Mouse (Mus musculus) left cerebral cortex, postnatal 4 days (tissue): ENCODE measurements around the gene Ascl1. TPM values are rescaled to one million over a fixed set of nuclear protein-coding genes. Genes with fewer than 3 reads are reported as not detected.

ENCODE experiments used
- DNase-seq: peaks from one replicate; pipeline ENCODE4 v3.0.0-alpha.2; 2022
- intact Hi-C: fragments of 180-260 bp; cut with DNase I; formaldehyde crosslinking; loops from one replicate; pipeline ENCODE4 v1.15.1; 2025
- total RNA-seq, 2 experiments: library from RNA; stranded (reverse); gene quantifications; 2 replicates each; pipeline ENCODE4 v1.2.3; 2021

The Ascl1 gene
- total RNA-seq, 2 experiments from 2014 or later, result 17.1 to 17.9 TPM

- intact Hi-C loops, result no loop called here
- DNase-seq, result peak; percentile 64
Measured at GRCm38 (mm10) chr10:87488429-87489145, 4.9 kb downstream of the Ascl1 start.

- intact Hi-C loops, result no loop called here
- peak; percentile 48 for DNase-seq
Measured at GRCm38 (mm10) chr10:87485721-87486620, 7.5 kb downstream of the Ascl1 start.

- intact Hi-C loops, result no loop called here
- DNase-seq, result no peak
Measured at GRCm38 (mm10) chr10:87484831-87485720, 8.4 kb downstream of the Ascl1 start.

- intact Hi-C loops, result no loop called here
- no peak for DNase-seq
Measured at GRCm38 (mm10) chr10:87477895-87478294, 15.6 kb downstream of the Ascl1 start.

GRCm38 (mm10) chr10:87474971-87475370, 18.5 kb downstream of the Ascl1 start:
- intact Hi-C loops, result no loop called here
- no peak for DNase-seq

GRCm38 (mm10) chr10:87473475-87474131, 19.9 kb downstream of the Ascl1 start:
- intact Hi-C loops, result no loop called here
- no peak for DNase-seq

GRCm38 (mm10) chr10:87450777-87451176, 42.7 kb downstream of the Ascl1 start:
- no peak for DNase-seq
- intact Hi-C loops, result no loop called here

GRCm38 (mm10) chr10:87449368-87449767, 44.1 kb downstream of the Ascl1 start:
- intact Hi-C loops, result no loop called here

GRCm38 (mm10) chr10:87448257-87448656, 45.2 kb downstream of the Ascl1 start:
- intact Hi-C loops, result no loop called here
- DNase-seq, result no peak

More at GRCm38 (mm10) chr10:87449368-87449767, 44.1 kb downstream of the Ascl1 start:
- no peak for DNase-seq

GRCm38 (mm10) chr10:87447754-87448095, 45.7 kb downstream of the Ascl1 start:
- intact Hi-C loops, result no loop called here
- peak; percentile 77 for DNase-seq

- peak; percentile 6 for DNase-seq
- intact Hi-C loops, result no loop called here
Measured at GRCm38 (mm10) chr10:87446829-87447753, 46.4 kb downstream of the Ascl1 start.

GRCm38 (mm10) chr10:87446139-87446828, 47.2 kb downstream of the Ascl1 start:
- no peak for DNase-seq
- intact Hi-C loops, result no loop called here

Other genes starting within 250 kb of the Ascl1 start
- not detected for gene Pah, start 28.1 kb upstream of the Ascl1 start, total RNA-seq